Mouse (Mus musculus) lung, postnatal 4 days (tissue): ENCODE data around the gene Cyp4a31.
"Not testable (repeated sequence)": the region's sequence is repeated elsewhere in the genome, so short reads cannot be mapped to it uniquely, and the experiment has no call there.

ENCODE experiments used
- DNase-seq, 2 experiments: peaks; one replicate each; pipeline ENCODE4 v3.0.0; 2021

The Cyp4a31 gene

DNA sequence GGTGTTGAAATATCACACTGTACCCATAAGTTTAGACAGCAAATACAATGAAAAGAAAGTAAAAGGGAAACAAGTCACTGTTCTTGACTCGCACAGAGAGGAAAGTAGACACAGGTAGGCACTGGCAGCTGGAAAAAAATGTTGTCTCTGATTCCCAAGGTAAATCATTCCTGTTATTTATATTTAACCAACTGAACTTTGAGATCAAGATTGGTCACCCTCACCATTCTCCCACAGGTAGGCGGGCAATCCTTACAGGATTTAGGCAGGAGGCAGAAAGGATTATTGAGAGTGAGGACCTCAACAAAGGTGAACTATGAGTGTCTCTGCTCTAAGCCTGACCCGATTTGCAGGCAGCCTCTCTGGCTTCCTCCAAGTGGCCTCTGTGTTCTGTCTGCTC, at the start of gene Cyp4a31:
Cyp4a31 (plus strand) TSS at position 249 of the 400 bp plus-strand sequence.
- no peak for DNase-seq

GRCm38 (mm10) chr4:115513964-115514363, 49.5 kb upstream of the Cyp4a31 start:
- not testable (repeated sequence) for DNase-seq

GRCm38 (mm10) chr4:115518000-115518399, 45.4 kb upstream of the Cyp4a31 start, which contains the start of gene Cyp4a10:
TSS of gene Cyp4a10 (plus strand) at chr4:115518264.
- DNase-seq = not testable (repeated sequence)

GRCm38 (mm10) chr4:115519444-115519843, 44.0 kb upstream of the Cyp4a31 start:
- no peak for DNase-seq

DNA sequence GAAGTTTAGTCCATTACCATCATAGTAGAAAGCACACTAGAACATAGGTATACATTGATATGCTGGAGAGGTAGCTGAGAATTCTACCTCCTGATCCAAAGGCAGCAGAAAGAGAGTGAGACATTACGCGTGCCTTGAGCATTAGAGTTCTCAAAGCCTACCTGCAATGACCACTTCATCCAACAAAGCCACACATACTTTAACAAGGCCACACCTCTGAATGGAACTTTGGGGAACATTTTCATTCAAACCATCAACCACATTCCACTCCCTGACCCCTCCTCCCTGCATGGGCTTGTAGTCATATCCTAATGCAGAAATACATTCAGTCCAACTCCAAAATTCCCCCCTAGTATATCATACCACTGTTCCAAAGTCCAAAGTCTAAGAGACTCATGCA, 41.7 kb upstream of the Cyp4a31 start:
- DNase-seq = no peak

GRCm38 (mm10) chr4:115545101-115545500, 18.3 kb upstream of the Cyp4a31 start:
- no peak for DNase-seq

DNA sequence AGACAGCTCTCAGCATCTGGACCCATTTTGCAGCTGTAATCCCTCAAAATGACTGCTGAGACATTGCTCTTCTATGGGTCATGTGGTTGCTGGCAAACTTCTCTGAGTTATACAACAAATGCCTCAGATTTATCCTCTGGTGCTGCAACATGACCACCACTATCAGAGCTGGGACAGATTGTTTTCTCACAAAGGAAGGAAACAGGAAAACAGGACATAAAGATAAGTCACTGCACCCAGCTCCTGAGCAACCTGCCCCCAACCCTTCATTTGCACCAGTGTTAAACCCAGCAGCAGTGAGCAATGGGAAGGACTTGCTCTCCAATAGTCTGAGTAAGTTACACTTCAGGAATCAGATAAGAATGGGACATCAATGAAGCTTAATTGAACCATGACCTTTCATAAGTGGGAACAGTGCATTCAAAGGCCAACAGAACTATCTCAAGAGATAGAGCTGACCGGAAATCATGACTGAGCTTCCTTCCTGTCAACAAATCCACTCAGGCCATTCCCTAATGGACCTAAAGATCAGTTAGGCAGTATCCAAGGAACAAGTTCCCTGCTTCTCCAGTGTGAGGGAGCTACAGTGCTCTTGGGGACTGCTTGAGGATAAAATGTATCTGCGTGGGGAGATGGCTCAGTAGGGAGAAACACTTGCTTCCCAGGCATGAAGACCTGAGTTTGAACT, 17.2 kb upstream of the Cyp4a31 start:
- peak; percentile 5 to 48 for DNase-seq

- no peak for DNase-seq
These were observed 10.7 kb upstream of the Cyp4a31 start for GRCm38 (mm10) chr4:115552726-115553125.

GRCm38 (mm10) chr4:115555513-115555912, 7.9 kb upstream of the Cyp4a31 start:
- DNase-seq = no peak

- no peak for DNase-seq
These were observed 5.4 kb upstream of the Cyp4a31 start for GRCm38 (mm10) chr4:115557861-115558561.

DNA sequence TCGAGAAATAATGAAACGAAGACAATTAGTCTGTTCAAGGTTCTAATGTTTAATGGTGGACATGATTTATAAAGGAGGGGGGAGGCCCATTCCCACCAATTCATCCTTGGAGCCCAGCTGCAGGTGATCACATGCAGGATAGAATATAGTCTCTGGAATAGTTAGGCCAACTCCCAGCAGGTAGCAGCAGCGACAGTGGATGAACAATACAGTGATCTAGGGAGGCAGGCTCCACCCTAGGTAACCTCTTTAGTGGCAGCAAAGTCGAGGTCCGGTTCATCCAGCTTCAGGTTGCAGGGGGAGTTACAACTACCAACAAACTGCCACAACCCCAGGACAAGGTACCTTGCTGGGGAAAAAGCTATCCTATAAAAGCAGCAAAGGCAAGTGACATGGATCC, 2.2 kb upstream of the Cyp4a31 start:
- not testable (repeated sequence) for DNase-seq

- DNase-seq = not testable (repeated sequence)
These were observed 1.2 kb downstream of the Cyp4a31 start for GRCm38 (mm10) chr4:115564469-115565225.

DNA sequence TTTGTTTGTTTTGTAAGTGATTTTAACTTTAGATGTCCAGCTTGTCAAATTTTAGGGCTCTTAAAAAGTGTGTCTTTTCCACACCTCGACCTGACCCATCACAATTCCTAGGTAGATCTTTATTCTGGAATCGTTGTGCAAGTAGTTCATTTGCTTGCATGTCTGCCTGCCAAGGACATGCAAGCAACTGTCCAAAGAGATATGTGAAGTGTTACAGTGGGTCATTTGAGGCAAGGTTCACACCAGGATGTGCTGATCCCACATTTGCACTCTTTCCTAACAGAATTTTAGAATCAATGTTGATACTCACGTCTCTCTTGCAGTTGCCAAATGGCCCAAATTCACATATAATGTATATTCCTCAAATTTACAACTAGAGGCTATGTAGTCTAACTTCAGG, 11.8 kb downstream of the Cyp4a31 start:
- no peak for DNase-seq

- DNase-seq = peak; percentile 31 to 47
These were observed 12.3 kb downstream of the Cyp4a31 start for GRCm38 (mm10) chr4:115575776-115576175.

DNA sequence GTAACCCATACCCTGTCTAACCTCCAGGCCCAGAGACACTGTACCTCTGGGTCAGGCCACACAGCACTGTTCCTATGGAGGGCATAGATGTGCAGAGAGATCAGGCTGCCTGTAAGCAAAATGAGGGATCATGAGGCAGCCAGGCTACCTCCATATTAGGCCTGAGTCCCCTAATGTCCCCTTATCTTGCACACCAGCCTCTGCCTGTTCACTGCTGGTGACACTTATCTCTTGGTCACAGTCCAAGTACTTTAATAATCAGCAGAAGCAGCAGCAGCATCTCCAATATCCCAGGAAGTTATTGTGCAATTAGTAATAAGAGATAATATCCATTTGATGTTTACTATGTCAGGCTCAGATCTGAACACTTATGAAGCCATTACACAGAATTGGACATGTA, 19.6 kb downstream of the Cyp4a31 start:
- no peak for DNase-seq

DNA sequence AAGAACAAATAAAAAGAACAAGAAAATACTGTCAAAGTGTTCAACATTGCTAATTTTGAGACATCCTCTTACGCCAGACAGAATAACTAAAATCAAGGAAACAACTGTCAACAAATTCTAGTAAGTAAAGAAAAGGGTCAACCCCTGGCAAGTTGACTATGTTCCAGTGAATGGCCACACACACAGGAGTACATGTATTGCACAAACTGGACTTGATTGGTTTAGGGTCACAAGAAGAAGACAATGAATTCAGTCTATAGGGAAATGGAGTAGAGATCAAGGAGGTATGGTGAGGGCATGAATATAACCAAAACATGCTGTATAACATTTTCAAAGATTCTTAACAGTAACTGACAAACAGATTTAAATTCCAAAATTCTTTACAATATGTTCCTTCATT, 32.9 kb downstream of the Cyp4a31 start:
- DNase-seq = no peak

- DNase-seq = no peak
These were observed 33.4 kb downstream of the Cyp4a31 start for GRCm38 (mm10) chr4:115596824-115597336.

DNA sequence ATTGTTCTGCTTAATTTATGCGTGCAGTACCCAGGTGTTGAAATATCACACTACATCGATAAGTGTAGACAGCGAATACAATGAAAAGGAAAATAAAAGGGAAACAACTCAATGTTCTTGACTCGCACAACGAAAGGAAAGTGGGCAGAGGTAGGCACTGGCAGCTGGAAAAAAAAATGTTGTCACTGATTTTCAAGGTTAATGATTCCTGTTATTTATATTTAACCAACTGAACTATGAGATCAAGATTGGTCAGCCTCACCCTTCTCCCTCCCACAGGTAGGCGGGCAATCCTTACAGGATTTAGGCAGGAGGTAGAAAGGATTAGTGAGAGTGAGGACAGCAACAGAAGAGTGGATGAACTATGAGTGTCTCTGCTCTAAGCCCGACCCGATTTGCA, 37.2 kb downstream of the Cyp4a31 start, which contains the start of gene Cyp4a32:
Cyp4a32 (plus strand) TSS at position 359 of the 400 bp plus-strand sequence.
- not testable (repeated sequence) for DNase-seq

DNA sequence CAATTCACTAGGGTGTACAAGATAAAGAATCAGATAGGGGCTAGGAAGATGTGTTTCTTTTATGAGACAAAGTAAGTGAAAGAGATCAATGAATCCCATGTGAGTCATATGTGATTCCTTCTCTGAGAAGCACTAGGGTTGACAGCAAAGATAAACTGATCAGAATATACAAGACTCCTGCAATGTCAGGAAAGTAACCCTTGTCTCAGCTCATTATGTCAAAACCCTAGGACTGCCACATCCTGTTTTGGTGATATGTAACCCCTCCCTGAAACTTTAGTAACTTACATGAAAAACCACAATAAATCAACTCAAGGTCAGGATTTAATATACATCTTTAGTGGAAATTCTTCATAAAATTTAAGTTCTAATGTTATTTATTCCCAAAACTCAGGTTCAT, 50.6 kb downstream of the Cyp4a31 start:
- DNase-seq = no peak

GRCm38 (mm10) chr4:115625560-115625959, 62.1 kb downstream of the Cyp4a31 start:
- not testable (repeated sequence) for DNase-seq
